Mouse (Mus musculus) left cerebral cortex, adult 9 months (tissue): ENCODE measurements at regions not wholly inside any gene's neighbourhood (a gene's known extent, or its start where the extent isn't known, plus 50 kb on each side); places are given as distances from the start of the nearest gene placed in this dataset.
"Not testable (repeated sequence)": the region's sequence is repeated elsewhere in the genome, so short reads cannot be mapped to it uniquely, and the experiment has no call there.

Source experiments
- DNase-seq, 2 experiments: peaks; one replicate each; pipeline ENCODE4 v3.0.0; 2022; ENCODE audit warnings: low spot score in 2 of 2

DNA sequence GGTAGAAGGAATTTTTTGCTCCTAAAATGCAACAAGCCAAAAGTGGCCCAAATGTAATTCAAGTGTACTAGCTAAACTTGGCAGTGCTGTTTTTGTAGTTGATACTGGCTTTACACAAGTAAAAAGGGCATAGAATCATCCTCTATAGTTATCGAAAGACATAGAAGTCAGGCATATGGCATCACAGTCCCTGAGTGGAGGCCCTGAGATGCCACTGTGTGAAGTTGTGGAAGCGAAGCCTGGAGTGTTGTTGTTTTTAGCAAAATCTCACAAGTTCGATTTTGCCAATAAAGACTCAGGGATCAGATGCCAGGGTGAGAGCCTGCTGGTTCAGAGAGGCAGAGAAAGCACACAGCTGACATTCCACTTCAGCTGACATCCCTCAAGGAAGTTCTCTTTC lies 121.6 kb upstream of the C9orf72 start:
- DNase-seq = no peak

DNA sequence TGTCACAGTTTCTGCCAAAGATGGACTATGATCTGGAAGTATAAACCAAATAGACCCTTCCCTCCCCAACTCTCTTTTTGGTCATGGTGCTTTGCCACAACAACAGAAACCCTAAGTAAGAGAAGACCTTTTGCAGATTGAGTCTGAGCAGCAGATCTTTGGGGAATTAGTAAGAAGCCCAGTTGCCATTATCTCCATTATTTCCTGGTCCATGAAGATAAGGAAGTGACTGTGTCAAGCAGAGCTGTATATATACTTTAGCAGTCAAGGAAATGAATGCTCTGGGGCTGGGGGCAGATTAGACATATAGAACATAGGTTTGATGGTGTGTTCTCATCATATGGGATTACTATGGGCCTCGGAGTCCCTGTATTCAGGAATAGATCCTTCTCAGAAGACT lies 117.8 kb upstream of the C9orf72 start:
- no peak for DNase-seq

- no peak for DNase-seq
Observed at GRCm38 (mm10) chr4:35331161-35331560, 105.2 kb upstream of the C9orf72 start.

DNA sequence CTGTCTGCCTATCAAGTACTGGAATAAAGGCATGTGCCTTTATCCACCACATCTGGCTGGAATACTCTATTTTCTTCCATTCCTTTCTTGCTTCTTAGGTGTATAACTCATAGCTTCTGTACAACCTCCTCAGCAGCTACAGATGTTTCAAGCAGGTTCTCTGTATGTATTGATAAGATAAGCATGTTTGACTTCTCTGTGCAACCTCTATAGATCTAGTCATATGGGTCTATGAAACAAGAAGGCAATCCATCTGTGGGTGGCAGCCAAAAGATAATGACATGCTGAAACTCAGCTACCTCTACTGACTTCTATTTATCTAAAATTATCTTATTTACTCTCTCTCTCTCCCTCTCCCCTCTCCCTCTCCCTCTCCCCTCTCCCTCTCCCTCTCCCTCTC lies 99.3 kb upstream of the C9orf72 start:
- no peak for DNase-seq

DNA sequence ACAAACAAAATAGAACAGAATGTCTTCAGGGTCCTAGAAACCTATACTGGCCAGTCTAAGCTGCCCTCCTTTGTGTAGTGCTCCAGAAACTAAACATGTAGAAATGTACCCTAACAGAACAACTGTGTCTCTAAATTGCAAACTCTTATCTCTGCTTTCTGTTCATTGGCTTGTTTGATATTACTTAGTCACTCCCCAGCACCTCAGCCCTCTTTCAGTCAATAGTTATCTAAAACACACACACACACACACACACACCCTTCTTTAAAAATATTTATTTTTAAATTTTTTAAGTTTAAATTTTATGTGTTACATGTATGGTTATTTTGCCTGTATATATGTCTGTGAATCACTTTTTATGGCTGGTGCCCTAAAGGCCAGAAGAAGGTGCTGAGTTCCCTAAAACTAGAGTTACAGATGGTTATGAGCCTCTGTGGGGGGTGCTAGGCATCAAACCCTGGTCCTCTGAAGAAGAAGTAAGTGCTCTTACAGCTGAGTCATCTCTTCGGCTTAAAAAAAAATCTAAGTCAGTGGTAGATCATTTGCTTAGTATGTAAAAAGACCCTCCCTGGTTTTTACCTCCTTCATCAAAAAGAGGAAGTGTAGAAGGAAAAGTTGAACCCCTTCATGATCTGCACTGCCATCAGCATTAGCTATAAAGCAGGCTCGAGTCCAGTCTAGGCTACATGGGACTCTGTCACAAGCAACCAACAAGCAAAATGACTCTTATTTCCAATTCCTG lies 96.6 kb upstream of the C9orf72 start:
- no peak for DNase-seq

DNA sequence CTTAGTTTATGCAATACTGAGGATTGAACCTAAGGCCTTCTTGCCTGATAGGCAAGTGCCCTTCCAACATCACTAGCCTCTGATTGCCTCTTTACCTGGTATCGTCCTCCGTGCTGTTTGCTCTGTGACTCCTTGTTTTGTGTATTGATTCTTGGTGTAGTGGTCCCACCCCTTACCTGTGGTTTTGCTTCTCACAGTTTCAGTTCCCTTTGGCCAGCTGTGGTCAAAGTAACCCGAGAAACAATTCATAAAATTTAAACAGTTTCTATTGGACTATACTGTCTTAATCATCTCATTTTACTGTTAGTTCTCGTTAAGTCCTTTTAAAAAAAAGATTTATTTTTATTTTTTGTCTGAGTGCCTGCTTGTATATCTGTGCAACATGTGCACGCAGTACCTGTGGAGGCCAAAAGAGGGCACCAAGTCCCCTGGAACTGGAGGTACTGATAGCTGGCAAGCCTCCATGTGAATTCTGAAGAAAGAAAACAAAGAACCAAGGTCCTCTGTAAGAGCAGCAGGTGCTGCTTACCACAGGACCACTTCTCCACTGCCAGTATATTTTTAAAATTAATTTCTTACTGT lies 84.5 kb upstream of the C9orf72 start:
- DNase-seq = peak in 1 of 2 experiments; percentile 5

DNA sequence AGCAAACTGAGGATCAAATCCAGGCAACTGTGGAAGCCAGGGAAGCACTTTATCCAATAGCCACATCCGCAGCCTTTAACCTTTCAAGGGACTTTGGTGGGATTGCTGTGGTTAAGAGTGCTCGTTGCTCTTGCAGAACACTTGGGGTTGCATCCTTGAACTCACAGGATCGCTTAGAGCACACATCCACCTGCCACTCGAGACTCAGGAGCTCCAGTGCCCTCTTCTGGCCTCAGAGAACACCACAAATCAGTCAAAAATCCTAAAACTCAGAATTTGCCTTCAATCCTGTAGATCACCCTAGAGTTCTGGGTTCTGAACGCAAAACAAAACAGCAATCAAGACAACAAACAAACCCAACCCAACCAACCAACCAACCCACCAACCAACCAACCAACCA lies 82.2 kb upstream of the C9orf72 start:
- DNase-seq = no peak

GRCm38 (mm10) chr4:35305210-35305609 lies 79.2 kb upstream of the C9orf72 start:
- no peak for DNase-seq

GRCm38 (mm10) chr4:35300848-35301247 lies 74.9 kb upstream of the C9orf72 start:
- peak in 1 of 2 experiments; percentile 7 for DNase-seq

- DNase-seq = not testable (repeated sequence)
Observed at GRCm38 (mm10) chr4:35300374-35300773, 74.4 kb upstream of the C9orf72 start.

GRCm38 (mm10) chr4:35284611-35285010 lies 58.6 kb upstream of the C9orf72 start:
- DNase-seq = no peak
